Mouse (Mus musculus) cerebellum, adult 9-11 months (tissue): ENCODE measurements around the gene Dnajb4.
A peak's percentile ranks its signal among the peaks of the same experiment; 100 is the strongest.

Experiments
- DNase-seq: peaks from one replicate; pipeline ENCODE4 v3.0.0; 2022

Dnajb4 gene

GRCm38 (mm10) chr3:152168007-152168406, 42.1 kb downstream of the Dnajb4 start:
- no peak for DNase-seq

- DNase-seq, result peak; percentile 22
Observed at GRCm38 (mm10) chr3:152166699-152167451, 43.2 kb downstream of the Dnajb4 start.

GRCm38 (mm10) chr3:152166099-152166423, 44.0 kb downstream of the Dnajb4 start, which contains the start of gene Gipc2:
Gene Gipc2 (minus strand): TSS chr3:152166230.
- no peak for DNase-seq

- DNase-seq, result peak; percentile 59
Observed at GRCm38 (mm10) chr3:152165351-152166098, 44.6 kb downstream of the Dnajb4 start.

GRCm38 (mm10) chr3:152165014-152165350, 45.1 kb downstream of the Dnajb4 start:
- no peak for DNase-seq

GRCm38 (mm10) chr3:152163320-152163719, 46.8 kb downstream of the Dnajb4 start:
- no peak for DNase-seq

GRCm38 (mm10) chr3:152160607-152161006, 49.5 kb downstream of the Dnajb4 start:
- DNase-seq, result no peak

- no peak for DNase-seq
Observed at GRCm38 (mm10) chr3:152159321-152159720, 50.8 kb downstream of the Dnajb4 start.

- no peak for DNase-seq
Observed at GRCm38 (mm10) chr3:152158344-152159291, 51.5 kb downstream of the Dnajb4 start.

GRCm38 (mm10) chr3:152156816-152157496, 53.1 kb downstream of the Dnajb4 start:
- DNase-seq, result no peak

GRCm38 (mm10) chr3:152155296-152155948, 54.7 kb downstream of the Dnajb4 start:
- no peak for DNase-seq

GRCm38 (mm10) chr3:152154095-152154494, 56.0 kb downstream of the Dnajb4 start:
- no peak for DNase-seq

- DNase-seq, result no peak
Observed at GRCm38 (mm10) chr3:152153152-152153551, 57.0 kb downstream of the Dnajb4 start.

- no peak for DNase-seq
Observed at GRCm38 (mm10) chr3:152152483-152152804, 57.7 kb downstream of the Dnajb4 start.

- no peak for DNase-seq
Observed at GRCm38 (mm10) chr3:152151725-152152482, 58.2 kb downstream of the Dnajb4 start.

GRCm38 (mm10) chr3:152149863-152150262, 60.2 kb downstream of the Dnajb4 start:
- DNase-seq, result no peak

- no peak for DNase-seq
Observed at GRCm38 (mm10) chr3:152149449-152149848, 60.7 kb downstream of the Dnajb4 start.

- peak; percentile 60 for DNase-seq
Observed at GRCm38 (mm10) chr3:152147085-152147831, 62.8 kb downstream of the Dnajb4 start.

GRCm38 (mm10) chr3:152145186-152145585, 64.9 kb downstream of the Dnajb4 start:
- peak; percentile 61 for DNase-seq

GRCm38 (mm10) chr3:152142989-152143695, 67.0 kb downstream of the Dnajb4 start:
- no peak for DNase-seq
